8 mouse cellular contexts compared by ENCODE assay signal in the genomic region with DNA sequence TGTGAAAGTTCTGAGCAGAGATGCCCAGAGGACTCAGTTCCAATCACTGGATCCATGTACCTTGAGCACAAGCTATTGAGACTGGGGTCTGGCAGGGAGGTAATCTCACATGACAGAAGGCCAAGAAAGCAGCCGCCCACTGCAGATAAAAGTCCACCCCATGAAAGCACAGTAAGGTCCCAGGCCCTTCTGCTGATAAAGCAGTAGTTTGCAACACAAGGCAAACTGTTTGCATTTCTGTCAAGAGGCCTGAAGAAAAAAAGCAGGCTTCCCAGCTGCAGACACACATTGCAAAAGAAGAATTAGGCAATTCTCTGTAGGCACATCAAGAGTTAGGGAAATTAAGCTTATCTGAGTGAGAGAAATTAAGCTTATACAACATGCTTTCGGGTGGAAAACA. TPM values are rescaled to one million over a fixed set of nuclear protein-coding genes. Genes with fewer than 3 reads are reported as not detected.
DNase-seq lines count a peak whose midpoint lies in the region; ATAC-seq lines count a peak whose summit lies in the region.

No protein-coding gene starts in this region.

- DNase-seq in adrenal gland, postnatal 10 days = peak; percentile 17
- DNase-seq in adrenal gland, postnatal 4 days (ENCODE audit: low spot score in 2 of 2) = no peak
- DNase-seq in midbrain, embryonic 11.5 days (ENCODE audit: low spot score, missing footprints) = no peak
- DNase-seq in liver = peak; percentile 88
- DNase-seq in adrenal gland, postnatal 36 days = no peak
- no peak for DNase-seq in layer of hippocampus, adult 18-20 months (ENCODE audit: low spot score in 2 of 2)

- H3K4me3 ChIP-seq in midbrain, embryonic 15.5 days = no peak overlapping the region
- H3K4me3 ChIP-seq in midbrain, embryonic 11.5 days (ENCODE audit: low read depth, low read length) = no peak overlapping the region
- H3K4me3 ChIP-seq in stomach, embryonic 14.5 days (ENCODE audit: low read depth, low read length) = no peak overlapping the region

- no peak overlapping the region for H3K4me2 ChIP-seq in midbrain, embryonic 15.5 days
- H3K4me2 ChIP-seq in midbrain, embryonic 11.5 days = no peak overlapping the region
- H3K4me2 ChIP-seq in stomach, embryonic 14.5 days (replicated peaks; ENCODE audit: low read depth, low read length) = no peak overlapping the region

- 50% methylated on average over 2 of the region's 2 CpGs for WGBS in midbrain, embryonic 15.5 days
- 64% methylated on average over 2 of the region's 2 CpGs for WGBS in midbrain, embryonic 11.5 days
- 36% methylated on average over 2 of the region's 2 CpGs for WGBS in stomach, embryonic 14.5 days

- H3K9me3 ChIP-seq in midbrain, embryonic 15.5 days = no peaks in the 10 kb centered on the region
- no peaks in the 10 kb centered on the region for H3K9me3 ChIP-seq in midbrain, embryonic 11.5 days (ENCODE audit: control insufficient read depth, low read length)
- no peaks in the 10 kb centered on the region for H3K9me3 ChIP-seq in stomach, embryonic 14.5 days (ENCODE audit: control insufficient read depth, low read depth, low read length)

- no peak overlapping the region for H3K9ac ChIP-seq in midbrain, embryonic 15.5 days
- no peak overlapping the region for H3K9ac ChIP-seq in midbrain, embryonic 11.5 days (ENCODE audit: low read length)
- no peak overlapping the region for H3K9ac ChIP-seq in stomach, embryonic 14.5 days (replicated peaks; ENCODE audit: low read depth, low read length)

- 0 out of 2 replicates have a peak overlapping the region, but pooled peaks have one; percentile 3 for H3K27ac ChIP-seq in midbrain, embryonic 15.5 days
- H3K27ac ChIP-seq in midbrain, embryonic 11.5 days (ENCODE audit: low read depth, low read length) = no peak overlapping the region; the same call in 1 of the 2 replicates
- H3K27ac ChIP-seq in stomach, embryonic 14.5 days (ENCODE audit: low read length) = peak overlapping the region; percentile 80; the same call in 1 of the 2 replicates

- no peaks in the 10 kb centered on the region for H3K27me3 ChIP-seq in midbrain, embryonic 15.5 days (replicated peaks)
- H3K27me3 ChIP-seq in midbrain, embryonic 11.5 days (ENCODE audit: control insufficient read depth, insufficient read depth, low read length) = peaks cover 2% of the 10 kb centered on the region; the same call in 1 of the 2 replicates
- no peaks in the 10 kb centered on the region for H3K27me3 ChIP-seq in stomach, embryonic 14.5 days (ENCODE audit: control insufficient read depth, insufficient read depth, low read length)

- H3K4me1 ChIP-seq in midbrain, embryonic 15.5 days = peaks cover 31% of the 10 kb centered on the region
- H3K4me1 ChIP-seq in midbrain, embryonic 11.5 days (ENCODE audit: control insufficient read depth, insufficient read depth, low read length) = peaks cover 16% of the 10 kb centered on the region
- peaks cover 18% of the 10 kb centered on the region for H3K4me1 ChIP-seq in stomach, embryonic 14.5 days (ENCODE audit: control insufficient read depth, insufficient read depth, low read length)

- 0 out of 2 replicates have a peak, but pooled peaks cover 3% of the 10 kb centered on the region for H3K36me3 ChIP-seq in midbrain, embryonic 15.5 days (replicated peaks)
- 0 out of 2 replicates have a peak, but pooled peaks cover 2% of the 10 kb centered on the region for H3K36me3 ChIP-seq in midbrain, embryonic 11.5 days (ENCODE audit: control insufficient read depth, insufficient read depth, low read length)
- H3K36me3 ChIP-seq in stomach, embryonic 14.5 days (ENCODE audit: control insufficient read depth, insufficient read depth, low read length) = peaks cover 10% of the 10 kb centered on the region; the same call in 1 of the 2 replicates

- ATAC-seq in midbrain, embryonic 15.5 days (replicated peaks) = no peak
- ATAC-seq in midbrain, embryonic 11.5 days (ENCODE audit: low FRiP score) = no peak
- peak; percentile 35; the same call in 1 of the 2 replicates for ATAC-seq in stomach, embryonic 14.5 days (ENCODE audit: insufficient number of reproducible peaks, insufficient read depth, low FRiP score, low read depth)

RNA-seq across cellular contexts. Expression of a gene that starts 54.6 kb away (rescaled TPM):
- total RNA-seq in adrenal gland, postnatal 10 days (2021) = 10 to 100 TPM; 35.8 to 48.3 TPM
- 10 to 100 TPM; 59.9 to 60.5 TPM for total RNA-seq in adrenal gland, postnatal 4 days (2021)
- 30.6 and 33.6 TPM in 2 replicates for polyA plus RNA-seq in midbrain, embryonic 15.5 days (2015; fragmentation: Nextera tagmentation; extraction: Ambion mirVana)
- 29.2 and 29.4 TPM in 2 replicates for polyA plus RNA-seq in midbrain, embryonic 11.5 days (2014; fragmentation: Nextera tagmentation; extraction: Ambion mirVana)
- polyA plus RNA-seq in stomach, embryonic 14.5 days (2014; fragmentation: Nextera tagmentation; extraction: Ambion mirVana) = 50.7 and 52.1 TPM in 2 replicates
- 10 to 100 TPM; 38.4 to 48.7 TPM for total RNA-seq in adrenal gland, postnatal 36 days (2021)
- total RNA-seq in layer of hippocampus, adult 18-20 months (2021) = 10 to 100 TPM; 48.2 to 49.3 TPM

Comparison
In these comparisons a context has a peak if more than half of its experiments do, and no peak if none do; other contexts are left out.
1. DNase-seq: peak in adrenal gland, postnatal 10 days (single experiment) and liver (single experiment); none in adrenal gland, postnatal 4 days (0 of 2), midbrain, embryonic 11.5 days (single experiment), adrenal gland, postnatal 36 days (0 of 2) and layer of hippocampus, adult 18-20 months (0 of 2).